Mouse (Mus musculus) olfactory bulb, adult 2 months (tissue): Measurements from ENCODE around the gene 2310022B05Rik.

ENCODE experiments used
- CTCF ChIP-seq: fragments of 200-500 bp; IDR thresholded peaks from 2 replicates; pipeline ENCODE4 v1.5.1; 2012; ENCODE audit warnings: low read depth, mild to moderate bottlenecking, low read length, moderate library complexity; ENCODE audit not compliant: insufficient read depth
- POLR2A ChIP-seq: fragments of 200-500 bp; IDR thresholded peaks from 2 replicates; pipeline ENCODE4 v1.6.1; 2012; ENCODE audit warnings: mild to moderate bottlenecking, low read depth, low read length, moderate library complexity; ENCODE audit not compliant: insufficient read depth

DNA sequence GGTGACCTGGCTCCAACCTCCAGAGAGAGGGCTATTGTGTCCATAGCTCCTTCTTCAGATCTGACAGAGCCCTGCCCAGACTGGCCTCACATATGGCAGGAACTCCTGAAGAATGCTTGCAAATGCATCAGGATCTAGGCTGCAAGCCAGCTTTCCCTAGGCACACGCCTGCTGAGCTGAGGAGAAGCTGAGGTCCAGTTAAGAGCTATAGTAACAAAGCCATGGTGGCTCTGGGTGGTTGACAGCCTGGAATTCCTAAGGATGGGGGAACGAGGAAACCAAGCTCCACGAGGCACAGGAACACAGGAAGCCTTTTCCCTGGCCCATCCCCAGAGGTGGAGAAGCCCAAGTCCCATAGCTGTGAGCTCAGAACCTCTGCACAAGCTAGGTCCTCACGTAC, 10.6 kb downstream of the 2310022B05Rik start:
- TF ChIP-seq CTCF (no peak), POLR2A (no peak)
